Mouse (Mus musculus): Measurements from ENCODE around the gene Ttll1. TPM values are rescaled to one million over a fixed set of nuclear protein-coding genes. Genes with fewer than 3 reads are reported as not detected.

Gene Ttll1
- polyA plus RNA-seq, 1 experiment from 2014 or later: 19.2 TPM

DNA sequence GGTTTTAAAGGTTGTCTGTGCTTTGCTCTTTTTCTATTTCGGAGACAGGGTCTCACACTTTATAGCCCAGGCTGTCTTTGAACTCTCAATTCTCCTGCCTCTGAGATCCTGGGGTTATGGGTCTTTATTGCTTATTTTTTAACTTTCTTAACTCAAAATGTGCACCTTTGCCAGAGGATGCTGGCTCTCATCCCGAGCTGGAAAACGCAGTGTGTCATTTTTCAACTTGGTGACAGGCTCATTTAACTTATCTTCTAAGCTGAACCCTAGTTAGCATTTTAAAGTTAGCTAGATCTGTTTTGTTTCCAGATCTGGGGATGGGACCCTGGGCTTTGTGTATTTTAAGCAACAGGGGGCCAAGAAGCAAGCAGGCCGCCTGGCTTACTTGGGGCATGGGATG is 18.2 kb upstream of the Ttll1 start:
- H3K27me3 ChIP-seq (ENCODE audit: control insufficient read depth, insufficient read depth, low read length): peaks cover 22% of the 10 kb centered on the region

GRCm38 (mm10) chr15:83527747-83528146 is 17.1 kb upstream of the Ttll1 start:
- peaks cover 8% of the 10 kb centered on the region; the same call in 1 of the 2 replicates for H3K4me1 ChIP-seq (ENCODE audit: control insufficient read depth, insufficient read depth, low read length)
- no peaks in the 10 kb centered on the region for H3K9me3 ChIP-seq (ENCODE audit: control insufficient read depth, low read depth, low read length)
- no peak overlapping the region for H3K27ac ChIP-seq (ENCODE audit: low read length)
- peaks cover 22% of the 10 kb centered on the region for H3K27me3 ChIP-seq (ENCODE audit: control insufficient read depth, insufficient read depth, low read length)
- no peak overlapping the region for H3K9ac ChIP-seq (replicated peaks; ENCODE audit: low read depth, low read length)
- 73% methylated on average over 2 of the region's 2 CpGs for WGBS
- H3K4me2 ChIP-seq (replicated peaks; ENCODE audit: low read depth, low read length): no peak overlapping the region
- no peak overlapping the region; the same call in 1 of the 2 replicates for H3K4me3 ChIP-seq (ENCODE audit: low read depth, low read length)
- no peaks in the 10 kb centered on the region for H3K36me3 ChIP-seq (ENCODE audit: control insufficient read depth, insufficient read depth, low read length)
- no peak for ATAC-seq (ENCODE audit: insufficient number of reproducible peaks, insufficient read depth, low FRiP score, low read depth)

More for the DNA sequence above, 18.2 kb upstream of the Ttll1 start:
- H3K4me2 ChIP-seq (replicated peaks; ENCODE audit: low read depth, low read length): no peak overlapping the region
- H3K4me1 ChIP-seq (ENCODE audit: control insufficient read depth, insufficient read depth, low read length): peaks cover 2% of the 10 kb centered on the region; the same call in 1 of the 2 replicates
- WGBS: 42% methylated on average over 4 of the region's 4 CpGs
- no peak overlapping the region for H3K27ac ChIP-seq (ENCODE audit: low read length)
- H3K4me3 ChIP-seq (ENCODE audit: low read depth, low read length): no peak overlapping the region
- ATAC-seq (ENCODE audit: insufficient number of reproducible peaks, insufficient read depth, low FRiP score, low read depth): no peak
- no peaks in the 10 kb centered on the region for H3K36me3 ChIP-seq (ENCODE audit: control insufficient read depth, insufficient read depth, low read length)
- H3K9me3 ChIP-seq (ENCODE audit: control insufficient read depth, low read depth, low read length): no peaks in the 10 kb centered on the region
- no peak overlapping the region for H3K9ac ChIP-seq (replicated peaks; ENCODE audit: low read depth, low read length)

- H3K9me3 ChIP-seq (ENCODE audit: control insufficient read depth, low read depth, low read length): no peaks in the 10 kb centered on the region
- no peak overlapping the region for H3K27ac ChIP-seq (ENCODE audit: low read length)
- peak overlapping the region; percentile 33; the same call in 1 of the 2 replicates for H3K9ac ChIP-seq (replicated peaks; ENCODE audit: low read depth, low read length)
- peak overlapping the region; percentile 93 for H3K4me2 ChIP-seq (replicated peaks; ENCODE audit: low read depth, low read length)
- no peaks in the 10 kb centered on the region for H3K36me3 ChIP-seq (ENCODE audit: control insufficient read depth, insufficient read depth, low read length)
- 1% methylated on average over 26 of the region's 26 CpGs for WGBS
- peak overlapping the region; percentile 49 for H3K4me3 ChIP-seq (ENCODE audit: low read depth, low read length)
- peaks cover 22% of the 10 kb centered on the region for H3K27me3 ChIP-seq (ENCODE audit: control insufficient read depth, insufficient read depth, low read length)
- H3K4me1 ChIP-seq (ENCODE audit: control insufficient read depth, insufficient read depth, low read length): peaks cover 8% of the 10 kb centered on the region; the same call in 1 of the 2 replicates
- peak; percentile 21; the same call in 1 of the 2 replicates for ATAC-seq (ENCODE audit: insufficient number of reproducible peaks, insufficient read depth, low FRiP score, low read depth)
Observed at GRCm38 (mm10) chr15:83527092-83527437, 16.4 kb upstream of the Ttll1 start.

DNA sequence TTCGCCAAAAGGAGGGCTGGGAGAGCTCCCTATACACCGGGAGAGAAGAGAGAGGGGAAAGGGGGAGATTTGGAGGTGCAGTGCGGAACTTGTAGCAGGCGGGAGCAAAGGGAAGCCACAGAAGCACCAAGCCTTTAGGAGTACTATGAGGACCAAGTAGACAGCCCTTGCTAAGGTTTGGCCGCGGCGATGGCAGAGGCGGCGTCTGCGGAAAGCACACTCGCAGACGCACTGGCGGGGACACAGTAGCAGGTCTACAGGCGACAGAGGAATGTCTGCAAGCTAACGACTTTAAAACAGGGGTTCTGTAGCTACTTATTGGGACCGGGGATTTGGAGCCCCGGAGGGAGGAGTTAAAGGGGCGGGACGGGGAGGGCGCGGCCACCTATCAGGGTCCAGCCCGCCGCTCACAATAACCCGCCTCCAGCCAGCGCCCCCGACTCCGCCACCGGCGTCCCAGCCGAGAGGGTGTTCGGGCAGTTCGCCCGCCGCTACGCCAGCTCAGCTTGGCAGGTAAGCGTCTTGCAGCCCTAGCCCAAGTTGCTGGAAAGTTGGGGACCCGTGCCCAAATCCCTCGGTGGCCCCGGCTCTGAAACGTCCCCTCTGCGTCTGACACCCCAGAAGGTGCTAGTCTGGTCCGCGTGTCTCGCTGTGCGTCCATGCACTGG is 15.9 kb upstream of the Ttll1 start, which contains the start of gene Bik:
Bik (plus strand) TSS at position 439 of the 668 bp plus-strand sequence.
- Histone ChIP-seq H3K36me3 (ENCODE audit: control insufficient read depth, insufficient read depth, low read length) (no peaks in the 10 kb centered on the region), H3K4me1 (ENCODE audit: control insufficient read depth, insufficient read depth, low read length) (peaks cover 8% of the 10 kb centered on the region; the same call in 1 of the 2 replicates), H3K9me3 (ENCODE audit: control insufficient read depth, low read depth, low read length) (no peaks in the 10 kb centered on the region), H3K9ac (replicated peaks; ENCODE audit: low read depth, low read length) (peak within 1 kb of the TSS; percentile 33; the same call in 1 of the 2 replicates), H3K27me3 (ENCODE audit: control insufficient read depth, insufficient read depth, low read length) (peaks cover 22% of the 10 kb centered on the region), H3K27ac (ENCODE audit: low read length) (no peak within 1 kb of the TSS), H3K4me2 (replicated peaks; ENCODE audit: low read depth, low read length) (peak within 1 kb of the TSS; percentile 93), H3K4me3 (ENCODE audit: low read depth, low read length) (peak within 1 kb of the TSS; percentile 49)
- WGBS: under 1% methylated on average over 45 of the region's 45 CpGs
- peak; percentile 69 for ATAC-seq (ENCODE audit: insufficient number of reproducible peaks, insufficient read depth, low FRiP score, low read depth)

DNA sequence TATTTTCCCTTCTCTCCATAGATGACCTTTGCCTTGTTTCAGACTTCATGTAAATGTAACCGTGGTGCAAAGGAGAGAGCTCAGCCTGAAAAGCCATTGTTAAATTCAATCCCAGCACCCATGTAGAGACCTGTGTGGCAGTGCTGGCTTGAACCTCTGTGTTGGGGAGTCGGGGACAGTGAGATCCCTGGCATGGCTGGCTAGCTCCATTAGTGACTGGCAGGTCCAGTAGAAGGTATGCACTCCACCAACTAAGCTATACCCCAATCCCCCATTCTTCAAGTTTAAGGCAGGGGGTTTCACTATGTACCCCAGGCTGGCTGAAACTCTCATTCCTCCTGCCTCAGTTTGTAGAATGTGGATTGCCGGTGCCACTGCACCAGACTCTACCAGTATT is 13.6 kb upstream of the Ttll1 start:
- Histone ChIP-seq H3K9me3 (ENCODE audit: control insufficient read depth, low read depth, low read length) (no peaks in the 10 kb centered on the region), H3K36me3 (ENCODE audit: control insufficient read depth, insufficient read depth, low read length) (no peaks in the 10 kb centered on the region), H3K4me3 (ENCODE audit: low read depth, low read length) (no peak overlapping the region), H3K27me3 (ENCODE audit: control insufficient read depth, insufficient read depth, low read length) (peaks cover 22% of the 10 kb centered on the region), H3K27ac (ENCODE audit: low read length) (no peak overlapping the region), H3K4me2 (replicated peaks; ENCODE audit: low read depth, low read length) (no peak overlapping the region), H3K4me1 (ENCODE audit: control insufficient read depth, insufficient read depth, low read length) (peaks cover 8% of the 10 kb centered on the region; the same call in 1 of the 2 replicates), H3K9ac (replicated peaks; ENCODE audit: low read depth, low read length) (no peak overlapping the region)
- ATAC-seq (ENCODE audit: insufficient number of reproducible peaks, insufficient read depth, low FRiP score, low read depth): no peak
- WGBS: 77% methylated on average over 3 of the region's 3 CpGs

- H3K9me3 ChIP-seq (ENCODE audit: control insufficient read depth, low read depth, low read length): no peaks in the 10 kb centered on the region
- 43% methylated on average over 14 of the region's 14 CpGs for WGBS
- H3K9ac ChIP-seq (replicated peaks; ENCODE audit: low read depth, low read length): no peak overlapping the region
- no peak for ATAC-seq (ENCODE audit: insufficient number of reproducible peaks, insufficient read depth, low FRiP score, low read depth)
- peaks cover 8% of the 10 kb centered on the region; the same call in 1 of the 2 replicates for H3K4me1 ChIP-seq (ENCODE audit: control insufficient read depth, insufficient read depth, low read length)
- peaks cover 22% of the 10 kb centered on the region for H3K27me3 ChIP-seq (ENCODE audit: control insufficient read depth, insufficient read depth, low read length)
- no peak overlapping the region for H3K4me3 ChIP-seq (ENCODE audit: low read depth, low read length)
- H3K36me3 ChIP-seq (ENCODE audit: control insufficient read depth, insufficient read depth, low read length): no peaks in the 10 kb centered on the region
- H3K27ac ChIP-seq (ENCODE audit: low read length): no peak overlapping the region
- H3K4me2 ChIP-seq (replicated peaks; ENCODE audit: low read depth, low read length): no peak overlapping the region
Observed at GRCm38 (mm10) chr15:83523638-83524332, 13.1 kb upstream of the Ttll1 start.

- Histone ChIP-seq H3K27me3 (ENCODE audit: control insufficient read depth, insufficient read depth, low read length) (peaks cover 22% of the 10 kb centered on the region), H3K9me3 (ENCODE audit: control insufficient read depth, low read depth, low read length) (no peaks in the 10 kb centered on the region), H3K9ac (replicated peaks; ENCODE audit: low read depth, low read length) (no peak overlapping the region), H3K27ac (ENCODE audit: low read length) (no peak overlapping the region), H3K4me2 (replicated peaks; ENCODE audit: low read depth, low read length) (no peak overlapping the region), H3K4me1 (ENCODE audit: control insufficient read depth, insufficient read depth, low read length) (peaks cover 8% of the 10 kb centered on the region; the same call in 1 of the 2 replicates), H3K4me3 (ENCODE audit: low read depth, low read length) (no peak overlapping the region), H3K36me3 (ENCODE audit: control insufficient read depth, insufficient read depth, low read length) (no peaks in the 10 kb centered on the region)
- ATAC-seq (ENCODE audit: insufficient number of reproducible peaks, insufficient read depth, low FRiP score, low read depth): no peak
- WGBS: 29% methylated on average over 7 of the region's 7 CpGs
Observed at GRCm38 (mm10) chr15:83523196-83523595, 12.5 kb upstream of the Ttll1 start.

DNA sequence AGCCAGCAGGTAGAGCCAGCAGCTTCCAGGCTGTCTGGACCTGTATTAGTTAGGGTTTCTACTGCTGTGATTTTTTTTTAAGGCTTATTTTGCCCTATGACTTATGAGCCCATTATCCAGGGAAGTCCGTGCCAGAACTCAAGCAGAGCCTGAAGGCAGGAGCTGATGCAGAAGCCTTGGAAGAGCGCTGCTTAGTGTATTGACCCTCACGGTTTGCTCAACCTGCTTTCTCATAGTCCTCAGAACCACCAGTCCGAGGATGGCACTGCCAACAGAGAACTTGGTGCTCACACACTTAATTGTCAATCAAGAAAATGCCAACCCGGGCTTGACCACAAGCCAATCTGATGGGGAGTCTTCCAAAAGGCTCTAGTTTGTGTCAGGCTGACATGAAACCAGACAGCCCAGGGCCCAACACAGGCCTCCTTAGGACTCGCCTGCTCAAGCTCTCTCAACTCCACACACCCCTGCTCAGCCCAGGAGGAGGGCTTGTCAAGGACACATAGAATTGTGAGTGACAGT is 10.2 kb upstream of the Ttll1 start:
- no peak overlapping the region for H3K9ac ChIP-seq (replicated peaks; ENCODE audit: low read depth, low read length)
- peaks cover 5% of the 10 kb centered on the region; the same call in 1 of the 2 replicates for H3K27me3 ChIP-seq (ENCODE audit: control insufficient read depth, insufficient read depth, low read length)
- H3K36me3 ChIP-seq (ENCODE audit: control insufficient read depth, insufficient read depth, low read length): no peaks in the 10 kb centered on the region
- no peak overlapping the region for H3K4me2 ChIP-seq (replicated peaks; ENCODE audit: low read depth, low read length)
- 79% methylated on average over 6 of the region's 6 CpGs for WGBS
- H3K27ac ChIP-seq (ENCODE audit: low read length): no peak overlapping the region
- ATAC-seq (ENCODE audit: insufficient number of reproducible peaks, insufficient read depth, low FRiP score, low read depth): no peak
- no peak overlapping the region for H3K4me3 ChIP-seq (ENCODE audit: low read depth, low read length)
- peaks cover 6% of the 10 kb centered on the region; the same call in 1 of the 2 replicates for H3K4me1 ChIP-seq (ENCODE audit: control insufficient read depth, insufficient read depth, low read length)
- no peaks in the 10 kb centered on the region; the same call in 1 of the 2 replicates for H3K9me3 ChIP-seq (ENCODE audit: control insufficient read depth, low read depth, low read length)
